Mouse (Mus musculus): Measurements from ENCODE around the gene Ppp3ca. TPM values are rescaled to one million over a fixed set of nuclear protein-coding genes. Genes with fewer than 3 reads are reported as not detected.

Ppp3ca gene
- total and polyA plus RNA-seq, 3 experiments: 63.4 to 143 (median 130) TPM

DNA sequence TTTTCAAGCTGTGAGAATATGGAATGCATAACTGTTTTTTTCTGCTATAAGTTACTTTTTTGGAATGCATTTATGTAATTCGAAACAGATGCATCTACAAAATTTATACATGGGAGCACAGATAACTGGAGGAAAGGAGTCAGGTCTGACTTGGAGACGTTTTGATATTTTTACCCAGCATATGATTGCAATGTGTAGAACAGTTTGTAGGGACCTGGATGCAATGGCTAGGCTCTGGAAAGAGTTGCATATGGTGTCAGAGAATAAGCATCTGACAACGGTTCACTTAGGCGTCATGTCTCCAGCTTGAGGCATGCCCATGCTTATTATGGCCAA is 311.6 kb downstream of the Ppp3ca start:
- dilution Hi-C loops (cut with MboI; ENCODE audit: extremely low pct_ligation_motif_present, extremely low pct_unique_long_range_greater_than_20kb, low sequenced_read_pairs): no loop called here

DNA sequence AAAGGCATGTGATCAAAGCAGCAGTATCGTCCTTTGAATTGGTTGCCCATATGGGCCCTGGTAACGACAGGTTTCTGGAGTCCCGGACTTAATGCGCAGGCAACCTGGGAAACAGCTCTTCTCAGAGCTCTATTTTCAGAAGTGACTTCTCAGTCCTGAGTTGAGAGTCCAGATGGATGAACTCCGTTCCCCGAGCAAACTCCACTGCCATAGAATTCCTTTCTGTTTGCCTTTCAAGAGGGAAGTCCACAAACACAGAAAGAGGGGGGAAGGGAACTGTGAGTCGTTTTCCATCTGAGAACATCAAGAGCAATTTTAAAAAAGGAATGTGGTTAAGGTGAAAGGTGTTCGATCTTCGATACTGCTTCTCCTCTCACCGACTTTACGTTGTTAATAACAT is 312.1 kb downstream of the Ppp3ca start:
- dilution Hi-C loops (cut with MboI; ENCODE audit: extremely low pct_ligation_motif_present, extremely low pct_unique_long_range_greater_than_20kb, low sequenced_read_pairs) (no loop called here), in situ Hi-C loops (cut with MboI; ENCODE audit: low pct_ligation_motif_present, low pct_unique_long_range_greater_than_20kb, low sequenced_read_pairs) (no loop called here)
- Histone ChIP-seq H3K4me2 (ENCODE audit: insufficient read depth, low read depth, poor library complexity, severe bottlenecking) (no peak overlapping the region), H3K27ac (ENCODE audit: insufficient read depth, low read depth) (no peak overlapping the region), H3K79me2 (replicated peaks; ENCODE audit: control insufficient read depth, extremely low read depth, insufficient read depth, poor library complexity, severe bottlenecking) (no peaks in the 10 kb centered on the region), H3K27me3 (replicated peaks) (no peaks in the 10 kb centered on the region), H3K4me3 (replicated peaks in 1 of 3; ENCODE audit: low read depth in 2 of 3, low read length in 2 of 3, poor library complexity in 1 of 3) (no peak overlapping the region), H3K9me3 (replicated peaks; ENCODE audit: low read length) (no peaks in the 10 kb centered on the region), H3K4me1 (ENCODE audit: control insufficient read depth in 1 of 2, insufficient read depth in 2 of 2) (peaks cover 0 to 16% of the 10 kb centered on the region in 2 experiments; a peak in 2 of 4 replicates), H3K9ac (ENCODE audit: insufficient read depth, low read depth) (no peak overlapping the region), H3K36me3 (replicated peaks in 1 of 2; ENCODE audit: control insufficient read depth in 1 of 2, insufficient read depth in 1 of 2, low read length in 1 of 2) (no peaks in the 10 kb centered on the region)
- TF ChIP-seq USF2 (conservative IDR thresholded peaks at IDR 0.05; ENCODE audit: low read depth, low read length) (no peak), CHD1 (IDR thresholded peaks at IDR 0.05; ENCODE audit: low read depth, low read length) (no peak), JUND (conservative IDR thresholded peaks at IDR 0.05; ENCODE audit: low read depth, low read length) (no peak), MAFK (IDR thresholded peaks at IDR 0.05; ENCODE audit: insufficient replicate concordance, low read length) (no peak), ELF1 (IDR thresholded peaks at IDR 0.05; ENCODE audit: low read depth, low read length) (no peak), JUN (IDR thresholded peaks at IDR 0.05; ENCODE audit: insufficient read depth, low read depth, low read length) (no peak), NRF1 (IDR thresholded peaks at IDR 0.05; ENCODE audit: low read depth, low read length) (no peak), UBTF (IDR thresholded peaks at IDR 0.05; ENCODE audit: low read depth, low read length) (no peak)
- no peak for DNase-seq (ENCODE audit: extremely low read depth)

More for the DNA sequence above, 311.6 kb downstream of the Ppp3ca start:
- no peak overlapping the region for H3K27ac ChIP-seq (ENCODE audit: insufficient read depth, low read depth)
- no peak overlapping the region for H3K4me2 ChIP-seq (ENCODE audit: insufficient read depth, low read depth, poor library complexity, severe bottlenecking)
- H3K36me3 ChIP-seq (replicated peaks in 1 of 2; ENCODE audit: control insufficient read depth in 1 of 2, insufficient read depth in 1 of 2, low read length in 1 of 2): no peaks in the 10 kb centered on the region
- H3K9me3 ChIP-seq (replicated peaks; ENCODE audit: low read length): no peaks in the 10 kb centered on the region
- H3K79me2 ChIP-seq (replicated peaks; ENCODE audit: control insufficient read depth, extremely low read depth, insufficient read depth, poor library complexity, severe bottlenecking): no peaks in the 10 kb centered on the region
- no peak overlapping the region for H3K9ac ChIP-seq (ENCODE audit: insufficient read depth, low read depth)
- TF ChIP-seq NRF1 (IDR thresholded peaks at IDR 0.05; ENCODE audit: low read depth, low read length) (no peak), CTCF (conservative IDR thresholded peaks at IDR 0.05 in 1 of 2, IDR thresholded peaks at IDR 0.05 in 1 of 2; ENCODE audit: low read depth in 2 of 2, low read length in 2 of 2) (no peak), E2F4 (IDR thresholded peaks at IDR 0.05; ENCODE audit: insufficient replicate concordance, low read depth, low read length) (no peak), HCFC1 (IDR thresholded peaks at IDR 0.05; ENCODE audit: low read depth, low read length) (no peak), GABPA (IDR thresholded peaks at IDR 0.05; ENCODE audit: insufficient replicate concordance, low read depth, low read length) (no peak), BHLHE40 (IDR thresholded peaks at IDR 0.05; ENCODE audit: low read depth, low read length) (no peak)
- no peak for DNase-seq (ENCODE audit: extremely low read depth)
- H3K4me1 ChIP-seq (ENCODE audit: control insufficient read depth in 1 of 2, insufficient read depth in 2 of 2): peaks cover 0 to 16% of the 10 kb centered on the region in 2 experiments; a peak in 2 of 4 replicates
- H3K4me3 ChIP-seq (replicated peaks in 1 of 3; ENCODE audit: low read depth in 2 of 3, low read length in 2 of 3, poor library complexity in 1 of 3): no peak overlapping the region
- in situ Hi-C loops (cut with MboI; ENCODE audit: low pct_ligation_motif_present, low pct_unique_long_range_greater_than_20kb, low sequenced_read_pairs): no loop called here
- H3K27me3 ChIP-seq (replicated peaks): no peaks in the 10 kb centered on the region

Data from CH12.LX (cell line).